Mouse (Mus musculus) gastrocnemius, postnatal 10 days (tissue): ENCODE measurements around the gene Tbc1d2b. TPM values are rescaled to one million over a fixed set of nuclear protein-coding genes. Genes with fewer than 3 reads are reported as not detected.
A peak's percentile ranks its signal among the peaks of the same experiment; 100 is the strongest.

Source experiments
- DNase-seq: peaks from one replicate; pipeline ENCODE4 v3.0.0; 2021; ENCODE audit warnings: mixed read lengths
- total RNA-seq, 2 experiments: library from RNA; stranded (reverse); gene quantifications; 2 replicates each; pipeline ENCODE4 v1.2.3; 2021

The Tbc1d2b gene
- total RNA-seq, 2 experiments from 2014 or later = 22.2 to 23.3 TPM

DNA sequence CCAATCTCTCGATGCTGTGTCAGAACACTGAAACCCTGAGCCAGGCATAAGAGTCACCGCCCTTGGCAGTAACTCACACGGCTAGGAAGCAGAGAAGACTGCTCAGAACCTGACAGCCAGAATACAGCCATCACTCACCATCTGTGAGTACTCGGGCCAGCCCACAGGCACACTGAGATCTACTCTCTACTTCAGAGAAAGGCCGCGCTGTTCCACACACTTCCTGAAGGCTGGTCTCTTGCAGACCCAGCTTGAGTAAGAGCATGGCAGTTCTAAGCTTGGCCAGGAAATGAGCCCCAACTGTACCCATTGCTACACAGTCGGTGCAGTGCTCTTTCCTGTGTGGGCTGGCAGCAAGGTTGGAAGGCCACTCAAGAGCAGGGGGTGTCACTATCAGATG lies 27.7 kb downstream of the Tbc1d2b start:
- DNase-seq = no peak

DNA sequence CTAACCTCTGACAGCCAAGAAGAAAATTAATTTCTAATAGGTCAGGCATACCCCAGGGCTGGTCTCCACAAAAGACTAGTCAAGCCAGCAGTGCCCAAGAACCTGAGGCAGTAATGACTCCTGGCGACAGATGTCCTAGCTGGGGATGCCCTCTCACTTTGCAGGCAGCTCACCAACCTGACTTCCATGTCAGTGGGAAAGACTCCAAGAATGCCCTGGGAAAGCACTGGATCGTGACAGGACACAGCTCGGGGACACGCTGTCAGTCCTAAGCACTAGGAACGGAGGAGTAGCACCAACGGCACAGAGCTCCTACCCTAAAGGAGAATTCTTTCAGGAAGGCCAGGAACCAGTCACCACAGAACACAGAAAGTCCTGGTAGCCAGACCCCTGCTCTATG lies 28.3 kb downstream of the Tbc1d2b start:
- no peak for DNase-seq

DNA sequence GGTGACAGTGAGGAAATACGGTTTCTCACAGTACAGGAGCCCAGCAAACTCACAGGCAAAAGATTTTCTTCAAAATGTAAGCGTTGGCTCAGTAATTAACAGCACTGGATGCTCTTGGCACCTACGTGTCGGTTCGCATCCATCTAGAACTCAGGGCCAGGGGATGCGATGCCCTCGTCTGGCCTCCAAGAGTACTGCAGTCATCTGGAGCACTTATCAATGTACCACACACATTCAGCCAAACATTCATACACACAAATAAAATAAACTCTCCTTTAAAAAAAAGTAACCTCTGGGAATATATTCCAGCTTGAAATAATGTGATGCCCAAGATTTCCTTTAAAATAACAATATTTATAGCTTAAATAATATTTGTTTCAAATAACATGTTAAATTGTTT lies 29.0 kb downstream of the Tbc1d2b start:
- DNase-seq = no peak

DNA sequence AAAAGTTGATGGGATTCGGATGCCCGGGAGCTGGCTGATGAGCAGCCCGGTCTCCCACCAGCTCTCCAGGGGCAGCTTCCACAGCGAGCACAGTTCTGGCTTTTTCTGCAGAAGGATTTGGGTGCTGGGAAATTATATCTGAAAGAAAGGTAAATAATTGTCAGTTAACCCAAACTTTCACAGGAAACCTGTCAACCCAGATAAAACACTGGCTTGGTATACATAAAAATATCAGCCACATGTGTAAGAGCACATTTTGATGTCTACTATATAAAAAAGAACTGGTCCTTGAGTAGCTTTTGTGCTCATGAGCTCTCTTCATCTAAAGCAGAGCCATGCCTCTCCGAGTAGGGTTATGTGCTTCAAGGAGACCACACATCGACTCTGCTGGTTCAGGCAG lies 29.6 kb downstream of the Tbc1d2b start:
- DNase-seq = no peak

DNA sequence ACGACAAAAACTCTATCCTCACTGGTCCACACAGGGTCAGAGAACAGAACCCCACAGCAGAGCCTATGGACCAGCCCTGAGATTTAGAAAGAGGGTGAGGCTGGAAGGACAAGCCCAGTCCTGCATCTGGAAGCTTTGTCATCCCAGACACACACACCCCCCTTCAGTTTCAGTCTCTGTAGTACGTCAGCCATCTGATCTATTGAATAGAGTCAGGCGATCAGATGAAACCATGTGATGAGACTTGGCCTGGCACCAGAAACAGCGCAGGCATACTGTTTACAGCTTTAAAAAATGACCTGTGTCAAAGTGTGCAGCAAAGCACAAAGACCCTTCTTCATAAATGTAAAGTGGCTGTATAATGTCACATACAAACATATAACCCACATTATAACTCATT lies 30.0 kb downstream of the Tbc1d2b start:
- DNase-seq = no peak

DNA sequence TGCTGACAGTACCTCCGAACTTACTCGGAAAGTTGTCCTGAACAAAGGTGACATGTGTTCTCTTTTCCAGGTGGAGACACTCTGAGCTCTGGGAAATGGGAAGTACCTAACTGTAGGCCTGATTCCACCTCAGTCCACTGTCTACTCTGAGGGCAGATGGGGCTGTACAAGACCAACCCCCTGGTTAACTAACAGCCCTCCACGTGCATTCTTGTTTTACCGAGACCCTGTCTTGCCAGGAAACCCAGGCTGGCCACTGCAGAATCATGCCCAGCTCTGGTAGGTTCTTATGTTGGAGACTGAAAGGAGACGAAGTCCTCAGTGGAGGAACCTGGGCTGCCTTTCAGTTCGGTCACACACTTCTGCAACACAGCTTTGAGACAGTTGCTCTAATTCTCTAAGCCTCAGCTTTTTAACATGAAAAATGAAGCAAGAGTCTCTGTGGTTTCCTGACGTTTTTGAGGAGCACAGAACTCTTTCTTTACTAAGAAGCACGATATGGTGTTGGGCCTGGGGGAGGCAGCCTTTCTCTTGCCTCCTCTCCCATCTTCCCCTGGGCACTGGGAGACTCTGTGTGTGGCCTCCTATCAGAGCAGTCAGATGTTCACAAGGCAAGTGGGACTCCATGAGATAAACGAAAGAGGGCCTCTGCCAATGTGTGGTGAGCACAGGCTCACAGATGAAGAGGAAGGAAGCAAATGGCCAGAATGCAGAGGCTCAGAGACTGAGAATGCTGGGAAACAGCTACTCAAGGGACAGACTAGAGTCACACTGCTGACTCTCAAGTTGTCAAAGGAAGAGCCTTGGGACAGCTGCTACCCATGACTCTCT lies 33.2 kb downstream of the Tbc1d2b start:
- no peak for DNase-seq

DNA sequence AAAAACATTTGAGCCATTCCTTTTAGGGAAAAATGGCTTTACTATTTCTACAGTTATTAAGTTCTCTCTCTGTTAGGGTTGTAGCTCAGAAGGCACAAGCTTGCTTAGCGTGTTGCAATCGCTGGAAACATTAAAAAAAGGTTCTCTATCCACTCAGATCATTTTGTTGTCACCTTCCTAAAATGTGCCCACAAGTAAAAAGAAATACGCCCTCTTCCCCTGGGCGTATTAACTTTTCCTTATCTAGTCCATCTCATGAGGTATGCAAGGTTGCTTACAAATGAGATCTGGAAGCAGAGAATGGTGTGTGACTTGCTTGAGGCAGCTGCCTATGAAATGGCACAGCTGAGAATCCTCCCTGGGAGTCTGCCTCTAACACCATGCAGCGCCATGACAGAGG lies 33.8 kb downstream of the Tbc1d2b start:
- DNase-seq = no peak

DNA sequence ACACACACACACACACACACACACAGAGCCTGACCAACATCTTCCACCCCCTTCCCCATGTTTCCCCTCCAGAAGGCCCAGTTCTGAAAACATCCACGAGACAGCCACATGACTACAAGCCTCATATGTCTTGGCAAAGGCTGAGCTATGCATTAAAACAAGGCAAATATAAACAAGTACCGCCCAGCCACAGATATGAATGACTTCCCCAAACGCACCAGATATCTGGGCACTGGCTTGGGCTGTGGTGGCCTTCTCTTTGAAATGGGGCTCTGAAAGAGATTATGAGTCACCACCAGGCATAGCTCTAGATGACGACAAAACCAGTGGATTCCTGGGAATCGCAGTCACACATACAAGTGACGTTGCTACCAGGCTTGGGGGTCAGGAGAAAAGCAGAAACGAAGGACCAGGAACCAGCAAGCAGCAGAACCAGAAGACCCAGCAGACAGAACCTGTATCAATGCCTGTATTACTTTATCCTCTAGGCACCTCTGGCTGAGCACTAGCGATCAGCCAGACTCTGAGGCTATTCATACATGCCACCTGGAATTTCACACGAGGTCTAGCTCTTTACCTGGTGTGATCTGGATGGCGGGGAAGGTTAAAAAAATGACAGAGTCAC lies 35.2 kb downstream of the Tbc1d2b start:
- DNase-seq = no peak

DNA sequence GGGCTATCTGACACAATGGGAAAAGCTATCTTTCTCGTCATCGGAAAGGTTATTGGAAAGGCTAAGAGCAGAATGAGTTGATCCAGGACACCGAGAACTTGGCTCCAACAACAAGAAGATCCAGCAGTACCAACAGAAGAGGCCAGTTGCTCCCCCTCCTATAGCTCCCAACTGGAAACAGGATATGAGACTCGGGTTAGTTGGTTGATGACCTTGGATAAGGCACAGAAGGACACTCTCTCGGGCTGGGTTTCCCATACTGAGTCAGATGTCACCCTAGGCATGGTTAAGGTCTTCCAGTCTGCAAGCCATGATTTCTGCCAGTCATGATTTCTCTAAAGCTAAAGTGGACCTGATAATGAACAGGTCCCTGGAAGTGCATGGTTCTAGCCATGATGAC lies 35.8 kb downstream of the Tbc1d2b start:
- no peak for DNase-seq

DNA sequence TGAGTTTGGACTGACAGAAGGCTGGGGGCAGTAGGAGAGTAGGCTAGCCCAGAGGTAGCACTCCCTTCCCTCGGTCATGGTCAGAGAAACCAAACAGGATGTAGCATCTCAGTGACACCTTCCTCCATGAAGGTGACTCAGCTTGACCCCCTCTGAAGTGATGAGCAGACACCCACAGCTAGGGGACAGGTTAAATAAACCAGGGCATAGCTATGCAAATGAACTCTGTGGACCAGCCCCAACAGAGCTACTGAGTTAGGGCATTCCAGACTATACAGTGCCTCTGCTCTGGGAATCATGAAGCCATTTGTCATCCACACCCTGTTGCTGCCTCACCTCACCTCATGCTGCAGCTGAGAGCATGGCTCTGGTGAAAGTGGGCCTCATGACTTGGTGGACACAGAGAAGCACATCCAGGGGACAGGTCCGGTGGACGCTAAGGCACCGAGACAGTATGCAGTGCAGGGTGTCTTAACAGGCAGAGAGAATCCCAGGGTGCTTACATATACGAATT lies 36.6 kb downstream of the Tbc1d2b start:
- DNase-seq = no peak

DNA sequence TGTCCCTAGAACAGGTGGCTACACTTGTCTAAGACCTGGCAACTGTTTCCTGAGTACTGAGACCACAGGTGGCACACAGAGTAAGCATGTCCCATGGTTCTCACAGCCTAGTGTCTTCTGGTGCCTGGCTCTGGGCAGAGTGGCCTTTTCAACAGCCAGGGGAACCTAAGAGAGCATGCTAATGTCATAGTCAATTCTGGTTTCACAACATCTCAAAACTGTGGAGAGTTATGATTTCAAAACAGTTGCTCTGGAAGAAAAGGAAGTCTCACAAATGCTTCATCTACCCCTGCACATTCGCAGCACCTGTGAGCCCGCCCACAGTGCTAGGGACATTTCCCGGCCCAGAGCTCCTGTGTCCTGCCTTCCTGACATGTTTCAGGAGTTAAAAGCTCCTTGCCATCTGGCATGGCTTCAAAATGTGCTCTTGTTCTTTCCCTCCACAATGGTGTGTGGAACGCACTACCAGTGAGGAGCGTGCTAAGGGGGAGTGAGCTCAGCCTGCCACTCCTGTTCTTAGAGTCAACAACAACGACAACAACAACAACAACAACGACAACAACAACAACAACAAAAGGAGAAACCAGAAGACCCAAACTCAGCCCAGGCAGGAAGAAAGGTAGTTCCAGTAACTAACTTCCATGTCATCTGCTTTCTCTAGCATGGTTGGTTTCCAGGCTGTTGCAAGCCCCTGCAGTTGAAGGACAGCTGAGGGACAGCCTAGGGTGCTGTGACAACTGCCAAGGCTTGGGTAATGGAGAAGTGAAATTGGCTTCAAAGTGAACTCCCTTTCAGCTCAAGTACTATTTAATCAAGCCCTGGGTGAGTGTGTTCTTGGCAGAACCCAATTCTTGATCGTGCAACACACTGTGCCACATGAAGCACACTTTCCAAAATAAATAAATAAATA lies 37.6 kb downstream of the Tbc1d2b start:
- no peak for DNase-seq

DNA sequence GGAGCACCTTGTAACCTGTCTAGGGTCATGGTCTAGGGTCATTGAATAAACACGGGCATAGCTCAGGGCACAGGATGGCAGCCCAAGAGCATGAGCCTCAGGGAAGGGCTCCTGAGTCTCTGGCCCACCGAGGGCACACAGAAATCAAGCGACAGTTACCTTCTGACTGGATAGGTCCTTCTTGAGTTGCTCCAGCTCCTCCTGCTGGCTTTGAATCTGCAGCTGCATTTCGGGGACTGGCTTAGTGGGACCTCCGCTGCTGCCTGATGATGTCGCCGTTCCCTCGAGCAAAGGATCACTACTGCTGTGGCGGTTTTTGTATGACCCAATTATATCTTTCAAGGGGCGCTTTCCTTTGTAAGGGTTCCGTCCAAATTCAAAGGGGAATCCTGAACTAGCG lies 43.4 kb downstream of the Tbc1d2b start:
- no peak for DNase-seq

DNA sequence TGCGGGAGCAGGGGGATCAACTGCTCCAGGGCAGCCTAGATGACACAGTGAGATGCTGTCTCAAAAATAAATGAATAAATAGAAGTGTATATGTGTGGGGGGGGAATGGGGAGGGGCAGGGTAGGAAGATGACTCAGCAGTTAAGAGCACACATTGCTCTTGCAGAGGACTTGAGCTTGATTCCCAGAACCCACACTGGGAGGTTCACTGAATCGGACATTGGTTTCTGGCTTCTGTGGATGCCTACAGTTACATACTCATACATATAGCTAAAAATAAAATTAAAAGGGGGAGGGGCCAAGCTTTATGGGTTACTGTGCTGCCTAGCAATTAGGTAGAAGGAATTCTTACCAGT lies 43.9 kb downstream of the Tbc1d2b start:
- DNase-seq = no peak

DNA sequence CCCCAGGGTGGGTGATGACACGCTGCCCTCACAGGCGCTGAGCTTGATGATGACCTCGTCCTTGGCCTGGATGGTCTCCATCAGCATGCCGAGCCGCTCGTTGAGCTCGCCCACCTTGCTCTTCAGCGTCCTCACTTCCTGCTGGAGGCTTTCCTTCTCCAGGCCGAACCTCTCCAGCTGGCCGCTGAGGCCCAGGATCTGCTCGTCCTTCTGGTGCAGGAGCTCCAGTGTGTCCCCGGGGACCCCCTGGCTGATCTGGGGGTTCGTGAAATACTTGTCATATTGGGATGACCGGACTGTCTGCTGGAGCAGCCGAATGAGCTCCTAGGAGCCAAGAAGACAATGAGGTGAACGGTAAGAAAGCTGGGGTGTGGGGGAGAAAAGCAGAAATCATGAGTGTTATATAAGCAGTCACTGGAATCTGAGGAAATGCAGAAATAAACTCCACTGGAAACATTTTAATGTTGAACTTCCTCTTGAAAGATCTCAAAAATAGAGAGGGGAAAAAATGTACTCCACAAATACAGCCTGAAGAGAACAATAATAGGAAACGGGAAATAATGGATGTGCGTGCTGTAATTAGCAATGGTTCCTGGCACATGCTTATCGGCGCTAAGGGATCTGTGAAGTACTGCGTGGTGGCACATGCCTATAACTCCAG lies 44.4 kb downstream of the Tbc1d2b start:
- DNase-seq = no peak

DNA sequence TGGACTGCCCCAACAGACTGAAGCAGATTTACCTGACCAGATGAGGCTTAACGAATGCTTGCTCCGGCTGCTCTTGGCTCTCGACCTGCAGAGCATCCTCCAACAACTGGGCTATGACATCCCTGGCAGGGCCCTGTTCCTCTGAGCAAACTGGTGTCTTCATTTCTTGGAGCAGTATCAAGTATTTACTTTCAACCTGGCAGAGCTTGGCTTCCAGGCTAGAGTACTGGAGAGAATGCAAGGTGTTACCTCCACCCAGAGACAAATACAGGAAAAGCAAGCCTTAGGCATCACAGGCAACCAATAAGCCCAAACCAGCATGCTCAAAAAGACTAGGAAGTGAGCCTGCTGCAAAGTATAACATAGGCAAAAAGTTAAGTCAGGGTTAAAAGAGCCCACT lies 48.3 kb downstream of the Tbc1d2b start:
- no peak for DNase-seq

DNA sequence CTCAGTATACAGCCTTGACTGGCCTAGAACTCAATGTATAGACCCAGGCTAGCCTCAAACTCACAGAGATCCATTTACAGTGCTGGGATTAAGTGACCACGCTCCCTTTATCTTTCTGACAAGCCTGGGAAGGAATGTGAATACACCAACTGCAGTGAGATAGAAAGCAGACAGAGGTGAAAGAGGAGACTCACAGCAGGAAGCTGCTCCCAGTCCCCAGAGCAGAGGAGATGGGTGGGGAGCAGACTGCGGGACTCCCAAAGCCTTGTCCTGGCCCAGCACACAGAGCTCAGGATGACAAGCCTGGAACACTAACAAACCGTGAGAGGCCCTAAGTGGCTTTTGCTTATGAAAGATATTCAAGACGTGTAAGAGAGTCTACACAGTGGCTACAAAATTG lies 53.1 kb downstream of the Tbc1d2b start:
- no peak for DNase-seq

DNA sequence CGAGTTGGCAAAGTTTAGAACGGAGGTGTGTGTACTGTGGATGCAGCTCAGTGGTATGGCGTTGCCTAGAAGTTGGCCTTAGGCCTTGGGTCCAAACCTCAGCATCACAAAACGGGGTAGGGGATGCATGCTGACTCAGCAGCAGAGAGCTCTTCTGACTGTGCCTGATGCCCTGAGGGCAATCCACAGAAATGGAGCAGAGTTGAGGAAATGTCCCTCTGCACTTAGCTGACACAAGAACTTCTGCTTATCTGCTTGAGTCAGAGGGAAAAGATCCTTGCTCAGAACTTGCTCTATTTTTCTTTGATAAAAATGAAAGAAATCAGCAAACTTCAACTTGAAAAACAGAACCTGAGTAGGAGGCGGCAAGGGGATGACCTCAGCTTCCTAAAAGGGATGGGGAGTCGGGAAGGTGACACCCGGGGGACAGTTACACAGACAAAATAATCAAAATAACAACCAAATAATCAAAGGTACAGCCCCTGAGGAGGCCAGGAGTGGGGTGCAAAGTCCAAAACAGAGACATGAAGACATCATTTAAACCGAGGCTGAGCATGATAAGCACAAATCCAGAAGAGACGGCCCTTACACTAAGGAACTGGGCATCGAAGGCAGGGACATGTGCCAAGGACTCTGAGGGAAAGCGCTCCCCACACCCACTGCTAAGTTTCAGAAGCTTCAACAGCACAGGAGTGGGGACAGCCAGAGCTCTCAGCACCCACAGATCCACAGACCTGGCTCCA lies 54.2 kb downstream of the Tbc1d2b start:
- DNase-seq = no peak

DNA sequence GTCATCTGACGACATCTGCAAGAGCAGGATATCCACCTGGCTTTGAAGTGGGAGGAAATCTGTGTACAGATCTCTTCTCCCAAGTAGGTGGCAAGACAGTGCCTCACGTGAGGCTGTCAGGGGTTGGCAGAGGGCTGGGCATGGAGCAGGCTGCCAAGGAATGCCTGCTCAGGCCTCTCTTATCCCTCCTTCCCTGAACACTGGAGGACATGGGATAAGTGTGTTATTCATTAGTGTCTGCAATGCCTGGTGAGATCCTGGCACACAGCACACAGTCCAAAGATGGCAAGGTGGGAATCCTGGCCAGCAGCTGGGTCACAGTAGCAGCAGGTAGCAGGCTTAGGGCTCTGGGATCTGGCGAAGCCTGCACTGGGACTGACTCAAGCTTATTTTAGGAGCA lies 57.5 kb downstream of the Tbc1d2b start:
- DNase-seq = no peak

DNA sequence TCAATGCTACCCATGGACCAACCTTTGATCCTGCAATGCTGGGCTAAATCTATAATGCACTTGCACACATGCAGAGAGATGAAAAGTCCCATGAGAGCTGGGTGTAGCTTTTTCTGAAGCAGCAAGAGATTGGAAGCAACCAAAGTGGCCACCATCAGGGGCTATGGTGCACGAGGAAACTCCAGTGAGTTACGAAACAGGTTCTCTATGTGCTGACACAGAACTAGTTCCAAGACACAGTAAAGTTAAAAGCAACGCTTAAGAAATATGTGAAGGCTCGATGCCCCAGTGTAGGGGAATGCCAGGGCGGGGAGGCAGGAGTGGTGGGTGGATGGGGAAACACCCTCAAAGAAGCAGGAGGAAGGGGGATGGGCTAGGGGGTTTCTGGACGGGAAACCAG lies 61.9 kb downstream of the Tbc1d2b start:
- DNase-seq = no peak

DNA sequence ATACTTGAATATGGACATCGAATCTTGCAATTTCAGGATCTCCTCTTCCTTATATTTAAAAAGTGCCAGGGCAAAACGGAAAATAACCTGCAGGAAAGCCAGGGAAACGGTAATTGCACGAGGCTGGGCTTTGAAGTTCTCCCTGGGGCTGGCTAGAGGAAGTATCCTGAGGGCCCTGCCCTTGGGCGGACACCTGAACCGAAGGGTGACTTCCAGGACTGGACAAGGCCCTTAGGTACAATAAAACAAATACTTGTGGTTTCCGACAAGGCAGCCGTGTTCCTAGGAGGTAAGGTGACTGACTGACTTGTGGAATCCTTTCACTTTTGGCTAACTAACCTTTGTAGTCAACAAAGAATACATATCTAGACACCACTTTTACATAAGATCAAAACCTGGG lies 62.8 kb downstream of the Tbc1d2b start:
- DNase-seq = no peak

DNA sequence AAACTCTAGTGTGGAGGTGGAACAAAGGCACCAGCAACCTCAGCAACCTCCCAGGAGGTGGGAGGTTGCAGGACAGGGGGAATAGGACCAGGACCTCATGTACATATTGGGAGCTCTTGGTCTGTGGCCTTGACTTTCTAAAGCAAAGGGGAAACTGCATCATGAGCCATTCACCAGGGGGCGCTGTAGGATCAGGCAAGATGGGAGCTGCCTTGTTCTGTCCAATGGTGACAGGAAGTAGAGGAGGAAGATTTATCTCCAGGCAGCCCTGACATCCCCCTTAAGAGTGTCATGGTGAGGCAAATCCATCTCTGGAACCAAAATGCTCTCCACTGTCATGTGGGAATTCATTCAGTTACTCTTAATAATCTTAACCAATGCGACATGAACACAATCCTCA lies 64.1 kb downstream of the Tbc1d2b start:
- DNase-seq = peak; percentile 91
